Mouse (Mus musculus): ENCODE results near the gene Man2b1. TPM values are rescaled to one million over a fixed set of nuclear protein-coding genes. Genes with fewer than 3 reads are reported as not detected.
A peak's percentile ranks its signal among the peaks of the same experiment; 100 is the strongest.
"Not testable (repeated sequence)": the region's sequence is repeated elsewhere in the genome, so short reads cannot be mapped to it uniquely, and the experiment has no call there.

Gene Man2b1
- polyA plus RNA-seq, 1 experiment from 2014 or later: 30.6 TPM

GRCm38 (mm10) chr8:85095051-85095450 lies 12.0 kb downstream of the Man2b1 start:
- Histone ChIP-seq H3K36me3 (peaks cover 24% of the 10 kb centered on the region), H3K27ac (no peak overlapping the region), H3K4me3 (no peak overlapping the region), H3K27me3 (no peaks in the 10 kb centered on the region), H3K9me3 (replicated peaks) (no peaks in the 10 kb centered on the region), H3K9ac (no peak overlapping the region), H3K4me2 (no peak overlapping the region), H3K4me1 (replicated peaks) (no peaks in the 10 kb centered on the region)
- no peak for ATAC-seq (replicated peaks; ENCODE audit: insufficient number of reproducible peaks, insufficient read depth, low FRiP score, low read depth)
- 88% methylated on average over 13 of the region's 13 CpGs for WGBS

- H3K27me3 ChIP-seq: no peaks in the 10 kb centered on the region
- H3K27ac ChIP-seq: no peak overlapping the region
- H3K36me3 ChIP-seq: peaks cover 24% of the 10 kb centered on the region
- no peak overlapping the region for H3K9ac ChIP-seq
- WGBS: 94% methylated on average over 7 of the region's 7 CpGs
- H3K9me3 ChIP-seq (replicated peaks): no peaks in the 10 kb centered on the region
- H3K4me2 ChIP-seq: no peak overlapping the region
- no peak overlapping the region for H3K4me3 ChIP-seq
- H3K4me1 ChIP-seq (replicated peaks): no peaks in the 10 kb centered on the region
- no peak for ATAC-seq (replicated peaks; ENCODE audit: insufficient number of reproducible peaks, insufficient read depth, low FRiP score, low read depth)
Measured at GRCm38 (mm10) chr8:85095566-85095965, 12.5 kb downstream of the Man2b1 start.

DNA sequence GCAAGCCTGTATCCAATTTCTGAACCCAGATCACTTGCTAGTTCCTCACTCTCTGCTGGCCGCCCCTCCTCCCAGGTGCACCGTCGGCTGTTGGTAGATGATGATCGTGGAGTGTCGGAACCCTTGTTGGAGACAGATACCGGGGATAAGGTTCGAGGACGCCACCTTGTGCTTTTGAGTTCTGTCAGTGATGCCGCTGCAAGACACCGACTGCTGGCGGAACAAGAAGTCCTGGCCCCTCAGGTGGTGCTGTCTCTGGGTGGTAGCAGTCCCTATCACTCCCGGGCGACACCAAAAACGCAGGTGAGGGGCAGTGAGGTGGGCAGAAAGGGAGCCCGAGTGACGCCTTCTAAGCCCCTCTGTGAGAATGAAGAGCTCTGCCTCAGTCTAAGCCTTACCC lies 13.1 kb downstream of the Man2b1 start:
- WGBS: 91% methylated on average over 16 of the region's 16 CpGs
- peaks cover 24% of the 10 kb centered on the region for H3K36me3 ChIP-seq

DNA sequence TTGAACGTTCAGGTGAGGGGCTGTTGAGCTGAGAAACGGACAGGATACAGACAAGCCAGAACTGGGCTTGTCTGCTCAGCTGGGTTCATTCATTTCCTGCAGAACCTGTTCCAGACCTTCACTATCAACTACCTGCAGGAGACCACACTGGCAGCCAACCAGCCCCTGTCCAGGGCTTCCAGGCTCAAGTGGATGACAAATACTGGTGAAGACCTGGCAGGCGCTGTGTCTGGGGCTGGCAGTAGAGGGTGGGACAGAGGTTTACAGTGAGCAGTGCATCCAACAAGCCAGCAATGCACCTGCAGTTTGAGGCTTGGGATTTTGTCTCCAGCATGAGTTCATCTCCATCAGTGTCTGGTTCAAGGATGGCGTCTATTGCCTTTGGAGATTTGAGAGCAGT lies 13.8 kb downstream of the Man2b1 start:
- Histone ChIP-seq H3K9me3 (replicated peaks) (no peaks in the 10 kb centered on the region), H3K36me3 (peaks cover 24% of the 10 kb centered on the region), H3K4me1 (replicated peaks) (no peaks in the 10 kb centered on the region), H3K27me3 (no peaks in the 10 kb centered on the region), H3K4me2 (no peak overlapping the region), H3K9ac (no peak overlapping the region), H3K4me3 (no peak overlapping the region), H3K27ac (no peak overlapping the region)
- ATAC-seq (replicated peaks; ENCODE audit: insufficient number of reproducible peaks, insufficient read depth, low FRiP score, low read depth): no peak
- WGBS: 79% methylated on average over 4 of the region's 4 CpGs

More for the DNA sequence above, 13.1 kb downstream of the Man2b1 start:
- no peaks in the 10 kb centered on the region for H3K4me1 ChIP-seq (replicated peaks)
- no peaks in the 10 kb centered on the region for H3K9me3 ChIP-seq (replicated peaks)
- H3K27ac ChIP-seq: no peak overlapping the region
- no peak for ATAC-seq (replicated peaks; ENCODE audit: insufficient number of reproducible peaks, insufficient read depth, low FRiP score, low read depth)
- H3K4me3 ChIP-seq: no peak overlapping the region
- no peaks in the 10 kb centered on the region for H3K27me3 ChIP-seq
- no peak overlapping the region for H3K4me2 ChIP-seq
- H3K9ac ChIP-seq: no peak overlapping the region

DNA sequence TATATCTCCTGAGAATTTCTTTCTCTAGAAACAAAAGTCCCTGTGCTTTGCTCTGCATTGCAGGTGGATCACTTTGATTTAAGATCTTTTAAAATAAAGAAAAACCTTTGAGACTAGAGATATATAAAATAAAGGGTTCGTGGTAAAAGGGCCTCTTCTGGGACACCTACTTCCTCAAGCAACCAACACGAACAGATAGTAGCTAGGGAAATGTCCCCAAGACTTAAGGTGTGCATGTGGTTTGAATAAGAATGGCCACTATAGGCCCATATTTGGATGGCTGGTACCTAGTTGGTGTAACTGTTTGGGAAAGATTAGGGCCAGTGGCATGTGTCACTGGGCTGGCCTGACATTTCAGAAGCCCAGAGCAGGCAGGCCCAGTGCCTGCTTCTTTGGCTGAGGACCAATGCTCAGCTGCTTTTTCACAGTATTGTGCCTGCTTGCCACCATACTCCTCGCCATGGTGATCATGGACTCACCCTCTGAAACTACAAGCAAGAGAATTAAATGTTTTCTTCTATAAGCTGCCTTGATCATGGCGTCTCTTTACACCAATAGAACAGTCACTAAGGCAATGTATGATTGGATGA lies 17.1 kb downstream of the Man2b1 start:
- Histone ChIP-seq H3K4me2 (no peak overlapping the region), H3K4me3 (no peak overlapping the region), H3K27me3 (no peaks in the 10 kb centered on the region), H3K4me1 (replicated peaks) (no peaks in the 10 kb centered on the region), H3K9me3 (replicated peaks) (no peaks in the 10 kb centered on the region), H3K36me3 (peaks cover 16% of the 10 kb centered on the region), H3K27ac (no peak overlapping the region), H3K9ac (no peak overlapping the region)
- WGBS: 76% methylated on average over 4 of the region's 4 CpGs
- ATAC-seq (replicated peaks; ENCODE audit: insufficient number of reproducible peaks, insufficient read depth, low FRiP score, low read depth): no peak

- no peak for ATAC-seq (replicated peaks; ENCODE audit: insufficient number of reproducible peaks, insufficient read depth, low FRiP score, low read depth)
- Histone ChIP-seq H3K4me3 (no peak overlapping the region), H3K27ac (no peak overlapping the region), H3K27me3 (no peaks in the 10 kb centered on the region), H3K4me2 (no peak overlapping the region), H3K4me1 (replicated peaks) (no peaks in the 10 kb centered on the region), H3K36me3 (peaks cover 32% of the 10 kb centered on the region), H3K9me3 (replicated peaks) (no peaks in the 10 kb centered on the region), H3K9ac (no peak overlapping the region)
- WGBS: 90% methylated on average over 10 of the region's 10 CpGs
Measured at GRCm38 (mm10) chr8:85113241-85113640, 30.2 kb downstream of the Man2b1 start.

DNA sequence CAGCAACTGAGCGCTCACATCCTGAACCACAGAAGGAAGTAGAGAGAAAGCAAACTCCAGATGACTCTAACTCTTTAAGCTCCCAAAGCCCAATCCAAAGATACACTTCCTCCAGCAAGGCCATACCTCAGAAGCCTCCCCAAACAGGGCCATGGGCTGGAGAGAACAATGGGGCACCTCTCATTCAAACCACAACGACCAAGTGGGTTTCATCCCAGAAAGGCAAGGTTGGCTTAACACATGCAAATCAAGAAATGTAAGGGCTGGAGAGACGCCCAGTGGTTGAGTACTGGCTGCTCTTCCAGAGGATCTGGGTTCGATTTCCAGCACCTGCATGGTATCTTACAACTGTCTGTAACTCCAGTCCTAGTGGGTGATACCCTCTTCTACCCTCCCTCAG lies 32.4 kb downstream of the Man2b1 start:
- WGBS: 65% methylated on average over 4 of the region's 4 CpGs
- H3K27me3 ChIP-seq: no peaks in the 10 kb centered on the region
- no peaks in the 10 kb centered on the region for H3K9me3 ChIP-seq (replicated peaks)
- peaks cover 18% of the 10 kb centered on the region for H3K36me3 ChIP-seq
- no peak overlapping the region for H3K4me3 ChIP-seq
- no peak for ATAC-seq (replicated peaks; ENCODE audit: insufficient number of reproducible peaks, insufficient read depth, low FRiP score, low read depth)
- H3K9ac ChIP-seq: no peak overlapping the region
- no peak overlapping the region for H3K4me2 ChIP-seq
- no peak overlapping the region for H3K27ac ChIP-seq
- H3K4me1 ChIP-seq (replicated peaks): peaks cover 4% of the 10 kb centered on the region; the same call in 1 of the 2 replicates

GRCm38 (mm10) chr8:85116984-85117383 lies 33.9 kb downstream of the Man2b1 start:
- Histone ChIP-seq H3K9me3 (replicated peaks) (no peaks in the 10 kb centered on the region), H3K27ac (no peak overlapping the region), H3K27me3 (no peaks in the 10 kb centered on the region), H3K4me1 (replicated peaks) (peaks cover 4% of the 10 kb centered on the region; the same call in 1 of the 2 replicates), H3K4me3 (no peak overlapping the region), H3K9ac (no peak overlapping the region), H3K4me2 (no peak overlapping the region), H3K36me3 (peaks cover 4% of the 10 kb centered on the region; the same call in 1 of the 2 replicates)
- no peak for ATAC-seq (replicated peaks; ENCODE audit: insufficient number of reproducible peaks, insufficient read depth, low FRiP score, low read depth)
- WGBS: 87% methylated on average over 7 of the region's 7 CpGs

DNA sequence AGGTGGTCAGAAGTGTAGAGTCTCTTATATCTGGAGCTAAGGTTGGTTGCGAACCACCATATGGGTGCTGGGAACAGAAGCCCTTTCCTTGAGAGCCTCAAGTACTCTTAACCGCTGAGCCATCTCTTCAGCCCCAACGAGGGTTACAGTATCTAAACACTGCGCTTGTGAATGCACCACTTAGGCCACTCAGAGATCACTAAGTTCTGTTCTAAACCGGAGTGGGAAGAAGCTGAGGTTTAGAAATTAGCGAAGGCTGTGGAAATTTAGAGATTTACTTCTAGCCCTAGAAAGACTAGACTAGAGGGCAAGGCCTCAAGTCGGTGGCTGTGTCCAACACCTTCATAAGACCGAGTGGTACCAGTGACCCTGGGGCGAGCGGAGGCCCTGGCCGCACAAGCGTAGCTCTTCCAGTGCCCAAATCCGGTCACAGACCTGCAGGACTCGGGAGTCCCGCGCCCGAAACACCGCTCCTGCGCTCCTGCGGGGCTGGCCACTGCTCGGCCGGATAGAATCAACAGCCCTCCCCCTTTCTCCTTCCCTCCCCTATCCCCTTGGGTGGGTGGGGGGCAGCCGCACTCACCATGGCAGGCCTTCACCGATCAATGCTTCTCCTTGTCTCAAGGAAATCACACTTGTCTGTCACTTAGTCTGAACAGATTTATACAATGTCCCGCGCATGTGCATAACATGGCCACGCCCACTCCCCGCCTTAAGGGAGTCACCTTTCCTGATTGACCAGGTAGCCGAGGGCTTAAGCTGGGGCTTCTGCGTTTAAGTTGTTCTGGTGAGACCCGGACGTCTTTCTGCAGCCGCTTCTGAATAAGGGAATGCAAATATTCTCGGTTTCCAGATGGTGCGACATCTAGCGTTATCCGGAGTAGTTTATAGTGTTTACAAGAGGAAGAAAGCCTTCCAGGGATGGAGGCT lies 36.2 kb downstream of the Man2b1 start:
- ATAC-seq (replicated peaks; ENCODE audit: insufficient number of reproducible peaks, insufficient read depth, low FRiP score, low read depth): peak; percentile 79; the same call in 1 of the 2 replicates
- Histone ChIP-seq H3K9ac (peak overlapping the region; percentile 69), H3K36me3 (no peaks in the 10 kb centered on the region), H3K4me2 (peak overlapping the region; percentile 88), H3K4me3 (peak overlapping the region; percentile 77), H3K4me1 (replicated peaks) (peaks cover 4% of the 10 kb centered on the region; the same call in 1 of the 2 replicates), H3K27ac (peak overlapping the region; percentile 67), H3K9me3 (replicated peaks) (no peaks in the 10 kb centered on the region), H3K27me3 (no peaks in the 10 kb centered on the region)
- 7% methylated on average over 37 of the region's 37 CpGs for WGBS

DNA sequence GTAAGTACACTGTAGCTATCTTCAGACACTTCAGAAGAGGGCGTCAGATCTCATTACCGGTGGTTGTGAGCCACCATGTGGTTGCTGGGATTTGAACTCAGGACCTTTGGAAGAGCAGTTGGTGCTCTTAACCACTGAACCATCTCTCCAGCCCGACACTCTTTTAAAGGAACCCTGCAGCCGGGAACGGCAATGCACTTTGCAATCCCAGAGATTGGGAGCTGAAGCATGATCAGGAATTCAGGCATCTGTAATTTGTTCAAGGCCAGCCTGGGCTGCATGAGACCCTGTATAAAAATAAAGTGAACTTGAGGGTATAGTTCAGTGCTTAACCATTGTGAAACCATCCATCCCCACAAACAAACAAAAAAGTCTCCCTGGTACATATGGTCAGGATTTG lies 37.2 kb downstream of the Man2b1 start:
- H3K9me3 ChIP-seq (replicated peaks); ATAC-seq (replicated peaks; ENCODE audit: insufficient number of reproducible peaks, insufficient read depth, low FRiP score, low read depth); H3K27me3 ChIP-seq; H3K36me3 ChIP-seq; H3K4me3 ChIP-seq; H3K4me1 ChIP-seq (replicated peaks); H3K27ac ChIP-seq; H3K9ac ChIP-seq; H3K4me2 ChIP-seq: not testable (repeated sequence)
- WGBS: 81% methylated on average over 5 of the region's 5 CpGs

DNA sequence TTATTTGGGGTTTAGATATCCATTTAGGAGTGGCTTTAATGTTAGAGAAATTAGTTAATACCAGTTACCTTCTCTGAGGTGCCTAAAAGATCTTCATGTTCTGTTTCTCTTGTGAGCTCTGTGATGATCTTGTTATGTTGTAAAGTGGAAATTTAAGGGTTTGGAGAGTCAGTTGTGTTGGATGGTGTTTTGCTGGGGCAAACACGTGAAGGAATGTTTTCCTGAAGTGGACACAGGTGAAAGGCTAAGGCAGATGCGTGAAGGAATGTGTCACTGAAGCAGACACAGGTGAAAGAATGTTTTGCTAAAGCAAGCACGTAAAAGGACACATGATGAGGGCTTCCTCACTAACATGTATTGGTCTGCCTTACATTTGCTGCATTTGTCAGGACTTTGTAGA lies 39.9 kb downstream of the Man2b1 start, which contains the start of gene Zfp791:
Gene Zfp791 (minus strand): TSS at position 101 of the 400 bp plus-strand sequence.
- Histone ChIP-seq H3K4me3 (no peak within 1 kb of the TSS), H3K4me1 (replicated peaks) (peaks cover 4% of the 10 kb centered on the region; the same call in 1 of the 2 replicates), H3K27ac (no peak within 1 kb of the TSS), H3K4me2 (no peak within 1 kb of the TSS), H3K9ac (no peak within 1 kb of the TSS), H3K9me3 (replicated peaks) (no peaks in the 10 kb centered on the region), H3K27me3 (no peaks in the 10 kb centered on the region), H3K36me3 (no peaks in the 10 kb centered on the region)
- 72% methylated on average over 3 of the region's 3 CpGs for WGBS
- ATAC-seq (replicated peaks; ENCODE audit: insufficient number of reproducible peaks, insufficient read depth, low FRiP score, low read depth): no peak

Measured in heart, embryonic 15.5 days (tissue).